Mouse (Mus musculus): ENCODE data around the gene Pin1. TPM values are rescaled to one million over a fixed set of nuclear protein-coding genes. Genes with fewer than 3 reads are reported as not detected.
A peak's percentile ranks its signal among the peaks of the same experiment; 100 is the strongest.
"Not testable (repeated sequence)": the region's sequence is repeated elsewhere in the genome, so short reads cannot be mapped to it uniquely, and the experiment has no call there.

Gene Pin1
- polyA plus RNA-seq, 1 experiment from 2014 or later, result 55.4 TPM

GRCm38 (mm10) chr9:20685081-20685861 is 33.4 kb downstream of the Pin1 start:
- 54% methylated on average over 17 of the region's 17 CpGs for WGBS
- H3K4me2 ChIP-seq, result no peak overlapping the region
- no peaks in the 10 kb centered on the region for H3K27me3 ChIP-seq
- peaks cover 8% of the 10 kb centered on the region; the same call in 1 of the 2 replicates for H3K4me1 ChIP-seq
- H3K27ac ChIP-seq, result no peak overlapping the region
- no peak overlapping the region for H3K9ac ChIP-seq
- 0 out of 2 replicates have a peak, but pooled peaks have one; percentile 17 for ATAC-seq (replicated peaks; ENCODE audit: low FRiP score)
- no peaks in the 10 kb centered on the region for H3K9me3 ChIP-seq (replicated peaks)
- H3K4me3 ChIP-seq (replicated peaks), result no peak overlapping the region
- no peaks in the 10 kb centered on the region for H3K36me3 ChIP-seq

- WGBS, result 75% methylated on average over 1 of the region's 1 CpGs
- ATAC-seq (replicated peaks; ENCODE audit: low FRiP score), result peak; percentile 40; the same call in 1 of the 2 replicates
- H3K27ac ChIP-seq, result no peak overlapping the region
- peaks cover 5% of the 10 kb centered on the region for H3K27me3 ChIP-seq
- H3K9ac ChIP-seq, result no peak overlapping the region
- H3K4me3 ChIP-seq (replicated peaks), result no peak overlapping the region
- H3K4me2 ChIP-seq, result no peak overlapping the region
- H3K9me3 ChIP-seq (replicated peaks), result no peaks in the 10 kb centered on the region
- peaks cover 10% of the 10 kb centered on the region for H3K4me1 ChIP-seq
- no peaks in the 10 kb centered on the region for H3K36me3 ChIP-seq
These were observed 37.5 kb downstream of the Pin1 start for GRCm38 (mm10) chr9:20689403-20689802.

- ATAC-seq (replicated peaks; ENCODE audit: low FRiP score), result peak; percentile 63
These were observed 38.0 kb downstream of the Pin1 start for GRCm38 (mm10) chr9:20689913-20690312.

GRCm38 (mm10) chr9:20690449-20690848 is 38.6 kb downstream of the Pin1 start:
- H3K9me3 ChIP-seq (replicated peaks); H3K27ac ChIP-seq; ATAC-seq (replicated peaks; ENCODE audit: low FRiP score); H3K9ac ChIP-seq; H3K36me3 ChIP-seq; H3K4me3 ChIP-seq (replicated peaks); H3K4me2 ChIP-seq: not testable (repeated sequence)
- H3K27me3 ChIP-seq, result peaks cover 10% of the 10 kb centered on the region
- peaks cover 16% of the 10 kb centered on the region for H3K4me1 ChIP-seq
- WGBS, result 88% methylated on average over 2 of the region's 2 CpGs

More at GRCm38 (mm10) chr9:20689913-20690312, 38.0 kb downstream of the Pin1 start:
- Histone ChIP-seq H3K4me3 (replicated peaks) (no peak overlapping the region), H3K36me3 (no peaks in the 10 kb centered on the region), H3K27ac (no peak overlapping the region), H3K4me1 (peaks cover 14% of the 10 kb centered on the region), H3K9ac (no peak overlapping the region), H3K27me3 (peaks cover 6% of the 10 kb centered on the region), H3K4me2 (no peak overlapping the region), H3K9me3 (replicated peaks) (no peaks in the 10 kb centered on the region)
- WGBS, result 6% methylated on average over 4 of the region's 4 CpGs

GRCm38 (mm10) chr9:20692863-20693262 is 41.0 kb downstream of the Pin1 start:
- no peak overlapping the region for H3K9ac ChIP-seq
- no peak overlapping the region for H3K27ac ChIP-seq
- H3K4me2 ChIP-seq, result no peak overlapping the region
- WGBS, result 93% methylated on average over 3 of the region's 3 CpGs
- H3K36me3 ChIP-seq, result no peaks in the 10 kb centered on the region
- no peak overlapping the region for H3K4me3 ChIP-seq (replicated peaks)
- peaks cover 21% of the 10 kb centered on the region for H3K4me1 ChIP-seq
- H3K9me3 ChIP-seq (replicated peaks), result no peaks in the 10 kb centered on the region
- no peak for ATAC-seq (replicated peaks; ENCODE audit: low FRiP score)
- H3K27me3 ChIP-seq, result peaks cover 14% of the 10 kb centered on the region

- peaks cover 17% of the 10 kb centered on the region for H3K4me1 ChIP-seq
- peak overlapping the region; percentile 64 for H3K4me2 ChIP-seq
- 3% methylated on average over 25 of the region's 25 CpGs for WGBS
- H3K9me3 ChIP-seq (replicated peaks), result no peaks in the 10 kb centered on the region
- peak overlapping the region; percentile 37 for H3K4me3 ChIP-seq (replicated peaks)
- no peak for ATAC-seq (replicated peaks; ENCODE audit: low FRiP score)
- H3K9ac ChIP-seq, result peak overlapping the region; percentile 8
- peaks cover 14% of the 10 kb centered on the region for H3K27me3 ChIP-seq
- no peaks in the 10 kb centered on the region for H3K36me3 ChIP-seq
- H3K27ac ChIP-seq, result no peak overlapping the region
These were observed 42.9 kb downstream of the Pin1 start for GRCm38 (mm10) chr9:20694721-20695235.

GRCm38 (mm10) chr9:20696107-20696712 is 44.3 kb downstream of the Pin1 start:
- Histone ChIP-seq H3K4me3 (replicated peaks) (no peak overlapping the region), H3K9ac (no peak overlapping the region), H3K4me2 (no peak overlapping the region), H3K9me3 (replicated peaks) (no peaks in the 10 kb centered on the region), H3K4me1 (peaks cover 13% of the 10 kb centered on the region), H3K27me3 (peaks cover 14% of the 10 kb centered on the region), H3K36me3 (no peaks in the 10 kb centered on the region), H3K27ac (no peak overlapping the region)
- WGBS, result 83% methylated on average over 5 of the region's 5 CpGs
- no peak for ATAC-seq (replicated peaks; ENCODE audit: low FRiP score)

GRCm38 (mm10) chr9:20697466-20697865 is 45.6 kb downstream of the Pin1 start:
- 31% methylated on average over 8 of the region's 8 CpGs for WGBS
- Histone ChIP-seq H3K9me3 (replicated peaks) (no peaks in the 10 kb centered on the region), H3K36me3 (no peaks in the 10 kb centered on the region), H3K4me3 (replicated peaks) (no peak overlapping the region), H3K9ac (no peak overlapping the region), H3K27ac (no peak overlapping the region), H3K4me1 (peaks cover 13% of the 10 kb centered on the region), H3K27me3 (peaks cover 14% of the 10 kb centered on the region), H3K4me2 (no peak overlapping the region)
- no peak for ATAC-seq (replicated peaks; ENCODE audit: low FRiP score)

- no peaks in the 10 kb centered on the region for H3K36me3 ChIP-seq
- no peaks in the 10 kb centered on the region for H3K9me3 ChIP-seq (replicated peaks)
- H3K9ac ChIP-seq, result no peak overlapping the region
- no peak overlapping the region for H3K27ac ChIP-seq
- H3K4me2 ChIP-seq, result no peak overlapping the region
- H3K4me3 ChIP-seq (replicated peaks), result no peak overlapping the region
- 57% methylated on average over 8 of the region's 8 CpGs for WGBS
- H3K27me3 ChIP-seq, result no peaks in the 10 kb centered on the region
- H3K4me1 ChIP-seq, result no peaks in the 10 kb centered on the region
- no peak for ATAC-seq (replicated peaks; ENCODE audit: low FRiP score)
These were observed 52.0 kb downstream of the Pin1 start for GRCm38 (mm10) chr9:20703832-20704380.

- ATAC-seq (replicated peaks; ENCODE audit: low FRiP score), result no peak
- H3K27ac ChIP-seq, result no peak overlapping the region
- no peaks in the 10 kb centered on the region for H3K27me3 ChIP-seq
These were observed 53.5 kb downstream of the Pin1 start for GRCm38 (mm10) chr9:20705420-20705819.

GRCm38 (mm10) chr9:20705981-20706380 is 54.1 kb downstream of the Pin1 start:
- no peak overlapping the region for H3K4me2 ChIP-seq
- WGBS, result 33% methylated on average over 4 of the region's 4 CpGs
- H3K4me1 ChIP-seq, result no peaks in the 10 kb centered on the region
- ATAC-seq (replicated peaks; ENCODE audit: low FRiP score), result no peak
- H3K27ac ChIP-seq, result no peak overlapping the region
- no peaks in the 10 kb centered on the region for H3K36me3 ChIP-seq
- H3K4me3 ChIP-seq (replicated peaks), result no peak overlapping the region
- H3K9me3 ChIP-seq (replicated peaks), result no peaks in the 10 kb centered on the region
- H3K9ac ChIP-seq, result no peak overlapping the region
- H3K27me3 ChIP-seq, result no peaks in the 10 kb centered on the region

More at GRCm38 (mm10) chr9:20705420-20705819, 53.5 kb downstream of the Pin1 start:
- Histone ChIP-seq H3K36me3 (no peaks in the 10 kb centered on the region), H3K9me3 (replicated peaks) (no peaks in the 10 kb centered on the region), H3K4me2 (no peak overlapping the region), H3K9ac (no peak overlapping the region), H3K4me3 (replicated peaks) (no peak overlapping the region), H3K4me1 (no peaks in the 10 kb centered on the region)

GRCm38 (mm10) chr9:20710471-20710870 is 58.6 kb downstream of the Pin1 start:
- Histone ChIP-seq H3K27me3 (no peaks in the 10 kb centered on the region), H3K9me3 (replicated peaks) (no peaks in the 10 kb centered on the region), H3K9ac (no peak overlapping the region), H3K4me2 (no peak overlapping the region), H3K4me1 (no peaks in the 10 kb centered on the region), H3K4me3 (replicated peaks) (no peak overlapping the region), H3K36me3 (no peaks in the 10 kb centered on the region), H3K27ac (no peak overlapping the region)
- no peak for ATAC-seq (replicated peaks; ENCODE audit: low FRiP score)
- 86% methylated on average over 3 of the region's 3 CpGs for WGBS
